Mouse (Mus musculus): Measurements from ENCODE around the gene Dlg4. TPM values are rescaled to one million over a fixed set of nuclear protein-coding genes. Genes with fewer than 3 reads are reported as not detected.
"Not testable (repeated sequence)": the region's sequence is repeated elsewhere in the genome, so short reads cannot be mapped to it uniquely, and the experiment has no call there.

Dlg4 gene
- polyA plus RNA-seq, 1 experiment from 2014 or later = 12.6 TPM

DNA sequence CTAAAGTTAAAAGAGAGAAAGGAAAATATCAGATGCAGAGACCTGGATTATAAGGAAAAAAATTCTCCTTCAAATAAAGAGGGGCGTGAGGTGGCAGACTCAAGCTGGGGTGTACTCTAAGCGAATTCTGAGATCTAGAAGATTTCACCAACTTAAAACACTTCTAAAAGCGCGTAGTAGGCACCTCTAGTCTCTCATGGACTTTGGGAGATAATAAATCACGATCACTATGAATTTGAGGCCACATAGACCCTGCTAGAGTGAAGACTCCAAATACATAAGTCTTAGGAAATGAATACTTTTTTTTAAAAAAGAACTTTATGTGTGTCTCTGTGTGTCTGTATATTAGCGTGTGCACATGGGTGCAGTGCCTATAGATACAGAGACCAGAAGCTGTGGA lies 1.1 kb upstream of the Dlg4 start:
- H3K27me3 ChIP-seq (replicated peaks; ENCODE audit: low read depth, poor library complexity, severe bottlenecking) = no peaks in the 10 kb centered on the region
- 70% methylated on average over 6 of the region's 6 CpGs for WGBS
- H3K36me3 ChIP-seq (replicated peaks) = peaks cover 39% of the 10 kb centered on the region
- peaks cover 70% of the 10 kb centered on the region for H3K4me1 ChIP-seq
- H3K27ac ChIP-seq (replicated peaks) = peak overlapping the region; percentile 81
- DNase-seq (ENCODE audit: low spot score) = no peak
- no peaks in the 10 kb centered on the region for H3K9me3 ChIP-seq
- peak overlapping the region; percentile 67 for H3K4me3 ChIP-seq

DNA sequence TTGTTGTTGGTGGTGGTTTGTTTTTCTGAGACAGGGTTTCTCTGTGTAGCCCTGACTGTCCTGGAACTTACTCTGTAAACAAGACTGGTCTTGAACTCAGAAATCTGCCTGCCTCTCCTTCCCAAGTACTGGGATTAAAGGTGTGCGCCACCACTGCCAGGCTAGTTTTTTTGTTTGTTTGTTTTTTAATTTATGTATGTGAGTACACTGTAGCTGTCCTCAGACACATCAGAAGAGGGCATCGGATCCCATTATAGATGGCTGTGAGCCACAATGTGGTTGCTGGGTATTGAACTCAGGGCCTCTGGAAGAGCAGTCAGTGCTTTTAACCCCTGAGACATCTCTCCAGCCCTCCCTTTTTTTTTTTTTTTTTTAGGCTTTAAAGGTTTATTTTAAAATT lies 565 bp upstream of the Dlg4 start:
- H3K9me3 ChIP-seq; H3K27me3 ChIP-seq (replicated peaks; ENCODE audit: low read depth, poor library complexity, severe bottlenecking); H3K4me3 ChIP-seq; DNase-seq (ENCODE audit: low spot score); H3K27ac ChIP-seq (replicated peaks): not testable (repeated sequence)
- peaks cover 74% of the 10 kb centered on the region for H3K4me1 ChIP-seq
- 86% methylated on average over 2 of the region's 2 CpGs for WGBS
- peaks cover 34% of the 10 kb centered on the region for H3K36me3 ChIP-seq (replicated peaks)

DNA sequence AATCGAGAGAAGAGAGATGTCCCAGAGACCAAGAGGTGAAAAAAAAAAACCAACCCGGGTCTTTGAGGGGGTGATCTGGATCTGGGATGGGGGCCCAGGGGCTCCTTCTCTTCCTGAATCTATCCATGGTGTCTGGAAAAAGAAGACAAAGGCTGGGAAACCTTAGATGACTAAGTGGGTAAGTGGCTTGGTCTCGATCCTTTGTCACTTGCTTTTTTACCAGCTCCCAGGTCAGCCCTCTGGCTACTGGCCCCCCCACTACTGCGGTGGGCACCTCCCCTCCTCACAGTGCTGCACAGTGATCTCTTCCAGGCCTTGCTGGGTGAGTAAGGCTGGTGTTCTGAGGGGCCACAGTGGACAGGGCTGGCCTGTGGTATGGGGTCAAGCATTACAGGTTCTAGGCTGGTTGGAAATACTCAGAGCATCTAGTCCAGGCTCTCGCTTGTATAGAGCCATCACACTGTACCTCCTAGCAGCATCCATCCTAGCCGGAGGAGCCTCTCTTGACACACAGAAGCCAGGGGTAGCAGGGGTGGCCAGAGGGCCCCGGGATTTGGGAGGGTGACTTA lies 541 bp downstream of the Dlg4 start:
- no peaks in the 10 kb centered on the region for H3K27me3 ChIP-seq (replicated peaks; ENCODE audit: low read depth, poor library complexity, severe bottlenecking)
- peak overlapping the region; percentile 86 for H3K4me3 ChIP-seq
- no peak for DNase-seq (ENCODE audit: low spot score)
- peaks cover 85% of the 10 kb centered on the region for H3K4me1 ChIP-seq
- peaks cover 22% of the 10 kb centered on the region for H3K36me3 ChIP-seq (replicated peaks)
- WGBS = 37% methylated on average over 7 of the region's 7 CpGs
- H3K9me3 ChIP-seq = no peaks in the 10 kb centered on the region
- H3K27ac ChIP-seq (replicated peaks) = peak overlapping the region; percentile 97

DNA sequence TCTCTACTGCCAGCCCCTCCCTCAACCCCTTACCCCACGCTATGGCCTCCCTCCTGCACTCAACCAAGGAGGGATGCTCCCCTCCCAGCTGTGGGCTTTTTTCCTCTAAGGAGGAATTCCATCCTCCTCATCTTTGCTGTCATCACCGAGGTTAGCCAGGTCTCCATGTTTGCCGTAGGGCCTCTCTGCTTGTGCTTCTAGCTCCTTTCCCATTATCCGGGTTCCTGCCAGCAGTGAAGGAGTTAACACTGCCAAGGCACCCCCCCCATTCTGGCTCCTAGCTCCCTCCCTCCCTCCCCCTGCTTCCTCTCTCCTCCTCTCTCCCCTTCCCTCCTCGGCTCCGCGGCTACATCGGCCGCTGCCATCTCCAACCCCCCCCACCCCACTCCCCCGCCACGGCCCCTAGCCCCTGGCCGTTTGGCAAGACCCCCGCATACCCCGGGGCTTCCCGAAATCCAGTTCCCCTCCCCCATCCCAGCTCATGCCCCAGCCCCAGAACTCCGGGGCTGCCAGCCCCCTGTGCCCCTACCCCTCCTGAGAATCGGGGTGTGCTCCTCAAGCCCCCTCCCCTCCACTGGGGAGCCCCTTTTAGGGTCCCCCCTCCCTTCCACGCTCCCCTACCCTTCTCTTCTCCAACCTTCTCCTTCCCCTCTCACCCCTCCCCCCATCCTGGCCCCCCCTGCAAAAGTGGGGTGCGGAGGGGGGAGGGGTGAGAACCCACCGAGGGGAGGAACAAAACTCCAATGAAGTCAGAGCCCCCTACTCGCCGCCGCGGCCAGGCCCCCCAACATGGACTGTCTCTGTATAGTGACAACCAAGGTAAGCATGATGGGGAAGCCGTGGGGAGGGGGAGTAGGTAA lies 1.6 kb downstream of the Dlg4 start:
- H3K4me1 ChIP-seq = peaks cover 93% of the 10 kb centered on the region
- H3K27ac ChIP-seq (replicated peaks) = peak overlapping the region; percentile 97
- H3K4me3 ChIP-seq = peak overlapping the region; percentile 86
- peaks cover 12% of the 10 kb centered on the region for H3K36me3 ChIP-seq (replicated peaks)
- peak; percentile 88 for DNase-seq (ENCODE audit: low spot score)
- WGBS = 1% methylated on average over 25 of the region's 25 CpGs
- H3K9me3 ChIP-seq = no peaks in the 10 kb centered on the region
- H3K27me3 ChIP-seq (replicated peaks; ENCODE audit: low read depth, poor library complexity, severe bottlenecking) = no peaks in the 10 kb centered on the region

DNA sequence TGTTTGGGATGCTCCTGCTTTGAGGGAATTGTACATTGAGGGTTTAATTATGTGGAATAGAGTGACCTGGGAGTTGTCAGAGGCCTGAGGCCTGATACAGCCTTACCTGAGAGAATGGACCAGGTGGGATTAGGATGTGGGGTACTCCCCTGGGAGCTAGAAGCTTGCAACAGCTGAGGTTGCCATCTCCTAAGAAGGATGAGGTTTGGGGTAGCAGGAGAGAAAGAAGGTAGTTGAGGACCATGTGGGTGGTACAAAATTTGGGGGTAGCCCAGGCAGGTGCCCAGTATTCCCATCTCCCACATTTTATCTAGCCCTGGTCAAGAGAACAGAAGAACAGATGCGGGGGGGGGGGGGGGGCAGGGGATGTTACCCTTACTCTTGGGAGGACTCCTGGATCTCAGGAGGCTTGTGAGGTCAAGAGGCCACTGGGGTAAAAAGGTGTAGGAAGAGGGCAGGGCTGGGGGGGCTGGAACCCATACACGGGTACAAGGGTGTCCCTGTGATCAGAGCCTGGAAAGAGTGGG lies 2.8 kb downstream of the Dlg4 start:
- H3K36me3 ChIP-seq (replicated peaks) = no peaks in the 10 kb centered on the region
- H3K4me3 ChIP-seq = peak overlapping the region; percentile 86
- H3K4me1 ChIP-seq = peaks cover 93% of the 10 kb centered on the region
- H3K27ac ChIP-seq (replicated peaks) = peak overlapping the region; percentile 97
- no peaks in the 10 kb centered on the region for H3K9me3 ChIP-seq
- H3K27me3 ChIP-seq (replicated peaks; ENCODE audit: low read depth, poor library complexity, severe bottlenecking) = no peaks in the 10 kb centered on the region
- no peak for DNase-seq (ENCODE audit: low spot score)
- WGBS = 18% methylated on average over 2 of the region's 2 CpGs

DNA sequence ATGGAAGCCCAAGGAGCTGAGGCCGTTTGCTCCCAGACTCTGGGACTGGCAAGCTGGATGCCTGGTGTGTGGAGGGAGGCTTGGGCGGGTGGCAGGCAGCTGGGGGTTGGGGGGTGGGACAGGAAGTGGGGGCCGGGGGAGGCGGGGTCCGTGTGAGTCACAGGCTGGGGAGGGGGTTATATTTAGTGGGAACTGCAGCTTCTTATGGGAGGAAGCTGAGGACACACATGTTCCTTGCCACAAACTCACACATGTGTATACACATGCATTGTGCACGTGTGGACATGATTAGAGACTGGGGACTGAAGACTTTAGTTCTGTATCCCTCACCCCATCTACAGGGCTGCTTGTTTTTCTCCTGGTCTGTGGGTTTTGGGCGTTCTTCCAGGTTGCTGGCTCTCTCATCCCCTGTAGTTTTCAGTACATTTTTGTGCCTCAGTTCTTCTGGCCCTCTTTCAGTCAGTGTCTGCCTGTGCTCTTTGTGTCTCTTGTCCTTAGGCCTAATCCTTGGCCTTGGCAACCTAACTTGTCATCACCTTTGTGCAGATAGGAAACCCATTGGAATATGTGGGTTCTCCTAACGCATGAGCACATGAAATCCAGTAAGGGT lies 3.4 kb downstream of the Dlg4 start:
- peaks cover 93% of the 10 kb centered on the region for H3K4me1 ChIP-seq
- no peaks in the 10 kb centered on the region for H3K9me3 ChIP-seq
- H3K4me3 ChIP-seq = peak overlapping the region; percentile 86
- peak overlapping the region; percentile 97 for H3K27ac ChIP-seq (replicated peaks)
- DNase-seq (ENCODE audit: low spot score) = peak; percentile 51
- 18% methylated on average over 8 of the region's 8 CpGs for WGBS
- no peaks in the 10 kb centered on the region for H3K36me3 ChIP-seq (replicated peaks)
- no peaks in the 10 kb centered on the region for H3K27me3 ChIP-seq (replicated peaks; ENCODE audit: low read depth, poor library complexity, severe bottlenecking)

DNA sequence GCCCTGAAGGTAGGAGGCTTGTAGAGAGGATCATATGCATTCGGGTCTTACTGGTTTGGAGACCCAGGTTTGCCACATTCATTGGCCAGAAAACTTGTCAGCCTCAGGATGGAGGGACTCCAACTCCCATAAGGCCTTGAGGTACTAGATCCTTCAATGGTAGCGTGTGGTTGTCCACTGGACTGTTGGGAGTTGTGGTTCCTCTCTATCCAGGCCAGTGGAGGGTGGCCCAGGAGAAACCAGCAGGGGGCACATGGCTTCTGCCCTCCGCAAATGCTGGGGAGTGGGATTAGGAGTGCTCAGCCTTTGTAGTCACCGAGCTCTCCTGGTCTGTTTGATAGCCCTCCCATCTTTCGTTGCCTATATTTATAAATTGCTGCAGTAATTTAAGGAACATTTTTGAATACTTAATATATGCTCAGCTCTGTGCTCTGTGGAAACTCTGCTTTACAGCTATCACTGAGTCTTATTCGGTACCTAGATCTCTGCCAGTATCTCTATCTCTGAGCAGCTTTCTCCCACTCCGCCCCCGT lies 4.1 kb downstream of the Dlg4 start:
- WGBS = under 1% methylated on average over 8 of the region's 8 CpGs
- Histone ChIP-seq H3K9me3 (no peaks in the 10 kb centered on the region), H3K4me3 (peak overlapping the region; percentile 86), H3K36me3 (replicated peaks) (no peaks in the 10 kb centered on the region), H3K27ac (replicated peaks) (peak overlapping the region; percentile 97), H3K4me1 (peaks cover 92% of the 10 kb centered on the region), H3K27me3 (replicated peaks; ENCODE audit: low read depth, poor library complexity, severe bottlenecking) (no peaks in the 10 kb centered on the region)
- peak; percentile 86 for DNase-seq (ENCODE audit: low spot score)

DNA sequence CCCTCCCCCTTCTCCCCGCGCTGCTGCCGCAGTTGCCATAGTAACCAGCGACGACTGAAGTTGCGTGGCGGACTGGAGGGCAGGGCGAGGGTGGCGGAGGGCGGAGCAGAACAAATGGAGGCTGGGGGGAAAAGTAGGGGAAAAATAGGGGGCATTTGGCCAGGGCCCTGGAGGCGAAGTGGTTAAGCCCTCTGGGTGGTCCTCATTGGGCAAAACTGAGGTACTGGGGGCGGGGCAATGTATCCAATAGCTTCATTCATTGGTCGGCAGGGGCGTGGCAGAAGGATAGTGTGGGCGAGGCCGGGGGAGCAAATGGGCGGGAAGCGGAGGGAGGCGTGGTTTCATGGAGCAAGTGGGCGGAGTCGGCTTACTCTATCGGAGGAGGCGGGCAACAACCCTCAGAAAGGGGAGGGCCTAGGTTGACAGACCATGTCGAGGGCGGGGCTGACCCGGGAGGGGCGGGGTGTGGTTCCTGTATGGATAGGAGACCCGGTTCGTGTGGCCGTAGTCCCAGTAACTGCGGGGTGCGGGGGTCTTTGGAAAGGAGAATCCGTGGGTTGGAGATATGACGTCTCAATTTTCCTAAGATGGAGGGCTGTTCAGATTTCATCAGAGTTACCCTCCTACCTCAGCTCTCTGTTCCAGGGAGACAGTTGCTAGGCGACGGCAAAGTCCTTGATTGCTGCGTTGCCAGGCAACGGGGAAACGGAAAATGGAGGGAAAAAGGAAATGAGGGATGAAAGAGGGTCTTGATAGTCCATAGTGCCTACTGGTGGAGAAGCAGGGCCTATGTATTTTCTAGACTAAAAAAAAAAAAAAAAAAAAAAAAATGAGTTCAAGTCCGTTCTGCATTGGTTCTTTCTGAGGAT lies 4.8 kb downstream of the Dlg4 start:
- Histone ChIP-seq H3K4me3 (peak overlapping the region; percentile 86), H3K4me1 (peaks cover 98% of the 10 kb centered on the region), H3K36me3 (replicated peaks) (no peaks in the 10 kb centered on the region), H3K27me3 (replicated peaks; ENCODE audit: low read depth, poor library complexity, severe bottlenecking) (no peaks in the 10 kb centered on the region), H3K9me3 (no peaks in the 10 kb centered on the region), H3K27ac (replicated peaks) (peak overlapping the region; percentile 97)
- WGBS = 2% methylated on average over 40 of the region's 40 CpGs
- DNase-seq (ENCODE audit: low spot score) = peak; percentile 99

DNA sequence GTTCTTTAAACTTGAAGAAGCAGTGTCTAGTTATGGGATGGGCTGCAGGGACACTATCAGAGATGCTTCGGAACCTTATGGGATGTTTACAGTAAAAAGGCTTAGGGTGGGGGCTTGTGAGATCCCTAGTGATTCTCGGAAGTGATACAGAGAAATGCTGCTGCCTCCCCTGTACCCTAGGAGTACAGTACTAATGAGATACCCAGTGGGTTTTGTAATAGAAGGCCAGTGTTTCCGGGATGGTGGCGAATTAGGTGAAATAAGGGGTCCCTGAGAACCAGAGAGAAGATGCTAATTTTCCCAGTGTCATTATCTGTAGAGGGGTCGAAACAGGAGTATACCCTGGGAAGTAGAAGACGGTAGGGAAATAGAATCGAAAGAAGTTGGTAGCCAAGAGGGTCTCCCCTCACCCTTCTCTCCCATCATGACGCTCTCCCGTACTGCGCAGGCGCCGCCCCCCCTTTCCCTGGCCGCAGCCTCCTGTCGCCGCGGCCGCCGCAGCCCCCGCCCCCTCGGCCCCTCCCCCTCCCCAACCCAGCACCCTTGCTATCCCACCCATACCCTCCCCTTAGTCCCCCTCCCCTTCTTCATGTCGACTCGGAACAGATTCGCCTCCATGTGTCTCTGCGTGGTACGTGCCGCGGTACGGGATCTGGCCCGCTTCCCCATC lies 6.9 kb downstream of the Dlg4 start:
- WGBS = 5% methylated on average over 27 of the region's 29 CpGs
- H3K4me3 ChIP-seq = peak overlapping the region; percentile 58
- no peaks in the 10 kb centered on the region for H3K36me3 ChIP-seq (replicated peaks)
- peaks cover 98% of the 10 kb centered on the region for H3K4me1 ChIP-seq
- DNase-seq (ENCODE audit: low spot score) = peak; percentile 84
- no peaks in the 10 kb centered on the region for H3K27me3 ChIP-seq (replicated peaks; ENCODE audit: low read depth, poor library complexity, severe bottlenecking)
- peak overlapping the region; percentile 81 for H3K27ac ChIP-seq (replicated peaks)
- no peaks in the 10 kb centered on the region for H3K9me3 ChIP-seq

DNA sequence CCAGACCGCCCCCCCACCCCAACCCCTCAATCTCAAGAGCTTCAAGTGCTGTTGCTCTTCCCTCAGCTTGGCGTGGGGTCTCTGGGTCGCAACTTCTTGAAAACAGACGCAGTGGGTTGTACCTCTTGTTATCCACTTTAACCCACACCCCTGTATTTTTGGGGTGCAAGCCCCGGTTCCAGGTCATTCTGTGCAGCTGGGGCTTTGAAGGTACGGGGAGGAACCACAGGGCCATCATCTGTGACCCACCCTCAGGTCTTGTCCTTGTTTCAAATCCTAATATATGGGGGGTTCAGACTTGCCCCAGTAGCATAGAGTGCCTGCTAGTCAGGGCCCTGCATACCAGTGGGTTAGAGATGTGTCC lies 7.4 kb downstream of the Dlg4 start:
- H3K4me1 ChIP-seq = peaks cover 98% of the 10 kb centered on the region
- no peaks in the 10 kb centered on the region for H3K9me3 ChIP-seq
- WGBS = 13% methylated on average over 6 of the region's 6 CpGs
- no peaks in the 10 kb centered on the region for H3K27me3 ChIP-seq (replicated peaks; ENCODE audit: low read depth, poor library complexity, severe bottlenecking)
- H3K36me3 ChIP-seq (replicated peaks) = no peaks in the 10 kb centered on the region
- peak overlapping the region; percentile 81 for H3K27ac ChIP-seq (replicated peaks)
- DNase-seq (ENCODE audit: low spot score) = no peak
- H3K4me3 ChIP-seq = peak overlapping the region; percentile 58

DNA sequence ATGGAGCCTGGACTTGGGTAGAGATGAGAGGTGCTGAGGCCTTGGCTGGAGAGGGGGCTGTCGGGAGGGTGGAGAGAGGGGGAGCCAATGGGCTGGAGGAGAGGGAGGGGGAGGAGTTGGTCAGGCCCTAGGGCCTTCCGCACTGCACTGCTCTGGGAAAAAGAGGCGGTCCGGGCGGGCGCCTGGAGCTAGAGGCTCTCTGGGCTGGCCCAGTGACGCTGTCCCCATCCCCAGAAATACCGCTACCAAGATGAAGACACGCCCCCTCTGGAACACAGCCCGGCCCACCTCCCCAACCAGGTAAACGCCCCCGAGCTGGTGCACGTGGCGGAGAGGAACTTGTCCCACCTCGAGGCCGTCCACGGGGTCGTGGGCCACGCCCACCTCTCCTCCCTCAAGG lies 9.9 kb downstream of the Dlg4 start:
- Histone ChIP-seq H3K36me3 (replicated peaks) (peaks cover 16% of the 10 kb centered on the region), H3K9me3 (no peaks in the 10 kb centered on the region), H3K4me3 (peak overlapping the region; percentile 55), H3K4me1 (peaks cover 91% of the 10 kb centered on the region), H3K27me3 (replicated peaks; ENCODE audit: low read depth, poor library complexity, severe bottlenecking) (no peaks in the 10 kb centered on the region), H3K27ac (replicated peaks) (peak overlapping the region; percentile 83)
- under 1% methylated on average over 19 of the region's 19 CpGs for WGBS
- peak; percentile 83 for DNase-seq (ENCODE audit: low spot score)
